Mouse (Mus musculus) testis, adult 2 months (tissue): ENCODE data around the gene Ambp.

Experiments used
- CTCF ChIP-seq: fragments of 200-500 bp; IDR thresholded peaks from 2 replicates; pipeline ENCODE4 v1.5.1; 2012; ENCODE audit warnings: low read depth, mild to moderate bottlenecking, inconsistent platforms, low read length, moderate library complexity; ENCODE audit not compliant: control insufficient read depth, insufficient read depth, insufficient replicate concordance
- POLR2A ChIP-seq: fragments of 200-500 bp; IDR thresholded peaks from 2 replicates; pipeline ENCODE4 v1.6.1; 2012; ENCODE audit warnings: low read depth, mild to moderate bottlenecking, inconsistent platforms, low read length, moderate library complexity; ENCODE audit not compliant: control insufficient read depth

DNA sequence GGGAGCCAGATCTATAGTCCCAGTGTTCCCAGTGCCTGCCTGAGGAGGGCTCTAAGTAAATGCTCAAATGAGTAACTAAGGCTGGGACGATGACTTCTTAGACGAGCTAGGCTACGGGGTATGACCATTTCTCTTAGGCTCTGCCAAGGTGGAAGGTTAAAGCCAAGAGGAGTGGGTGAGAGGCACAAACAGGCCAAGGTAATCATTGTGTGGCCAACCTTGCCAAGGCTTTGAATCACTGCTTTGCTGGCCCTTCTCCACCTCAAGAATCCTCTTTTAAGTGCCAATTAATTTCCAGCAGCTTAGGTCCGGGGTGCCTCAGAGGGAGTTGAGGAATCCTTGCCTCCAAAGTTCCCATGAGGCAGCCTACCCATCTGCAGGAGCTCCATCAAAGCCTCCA is 15.5 kb upstream of the Ambp start:
- TF ChIP-seq CTCF, result no peak
- TF ChIP-seq POLR2A, result no peak
